Mouse (Mus musculus): ENCODE measurements around the gene Slc25a41.

Slc25a41 gene

DNA sequence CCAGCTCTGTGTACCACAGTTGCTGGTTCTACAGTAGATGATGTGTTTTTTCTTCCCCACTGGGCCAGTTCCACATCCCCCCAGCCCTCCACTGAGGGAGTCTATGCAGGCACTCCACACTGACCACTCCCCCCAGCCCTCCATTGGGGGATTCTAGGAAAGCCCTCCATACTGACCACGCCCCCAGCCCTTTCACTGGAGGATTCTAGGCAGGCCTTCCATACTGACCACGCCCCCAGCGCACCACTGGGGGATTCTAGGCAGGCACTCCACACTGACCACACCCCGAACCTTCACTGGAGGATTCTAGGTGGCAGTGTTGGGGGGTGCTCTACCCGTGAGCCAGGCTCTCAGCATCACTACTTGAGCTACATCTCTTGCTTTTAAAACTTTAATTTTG lies 6.0 kb upstream of the Slc25a41 start:
- no peak for DNase-seq (ENCODE audit: low spot score in 2 of 2)

DNA sequence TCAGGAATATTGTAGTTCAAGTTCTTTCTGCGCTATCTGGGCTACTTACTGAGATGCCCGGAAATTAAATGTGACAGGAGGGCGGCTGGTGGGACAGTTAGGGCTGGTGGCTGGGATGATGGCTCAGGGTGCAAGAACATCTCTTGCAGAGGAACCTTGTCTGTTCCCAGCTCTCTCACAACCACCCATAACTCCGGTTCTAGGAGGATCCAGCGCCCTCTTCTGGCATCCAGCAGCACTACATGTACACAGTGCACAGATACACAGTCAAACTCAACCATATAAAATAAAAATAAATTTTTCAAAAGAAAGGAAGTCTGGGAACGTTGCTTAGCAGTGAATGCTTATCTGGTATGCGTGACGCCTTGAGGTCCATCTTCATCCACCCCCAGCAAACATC lies 2.5 kb downstream of the Slc25a41 start:
- DNase-seq (ENCODE audit: low spot score in 2 of 2), result no peak

DNA sequence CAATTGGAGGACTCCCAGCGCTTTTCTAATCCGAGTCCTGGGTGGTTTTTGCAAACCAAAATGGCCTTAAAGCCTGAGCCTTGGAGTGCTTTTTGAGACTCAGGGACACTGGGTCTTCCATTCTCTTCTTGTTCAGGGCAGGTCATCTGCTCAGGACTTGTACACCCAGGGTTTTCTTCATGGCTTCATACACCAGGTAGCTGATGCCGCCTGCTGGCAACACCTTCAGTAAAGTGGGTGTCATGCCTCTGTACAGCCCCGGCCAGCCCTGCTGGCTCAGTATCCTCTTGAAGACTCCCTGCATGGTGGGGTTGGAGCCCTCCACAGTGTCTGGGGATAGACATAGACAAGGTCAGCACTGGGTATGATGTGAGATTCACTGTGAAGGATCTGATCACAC lies 8.6 kb downstream of the Slc25a41 start:
- DNase-seq (ENCODE audit: low spot score in 2 of 2), result no peak

DNA sequence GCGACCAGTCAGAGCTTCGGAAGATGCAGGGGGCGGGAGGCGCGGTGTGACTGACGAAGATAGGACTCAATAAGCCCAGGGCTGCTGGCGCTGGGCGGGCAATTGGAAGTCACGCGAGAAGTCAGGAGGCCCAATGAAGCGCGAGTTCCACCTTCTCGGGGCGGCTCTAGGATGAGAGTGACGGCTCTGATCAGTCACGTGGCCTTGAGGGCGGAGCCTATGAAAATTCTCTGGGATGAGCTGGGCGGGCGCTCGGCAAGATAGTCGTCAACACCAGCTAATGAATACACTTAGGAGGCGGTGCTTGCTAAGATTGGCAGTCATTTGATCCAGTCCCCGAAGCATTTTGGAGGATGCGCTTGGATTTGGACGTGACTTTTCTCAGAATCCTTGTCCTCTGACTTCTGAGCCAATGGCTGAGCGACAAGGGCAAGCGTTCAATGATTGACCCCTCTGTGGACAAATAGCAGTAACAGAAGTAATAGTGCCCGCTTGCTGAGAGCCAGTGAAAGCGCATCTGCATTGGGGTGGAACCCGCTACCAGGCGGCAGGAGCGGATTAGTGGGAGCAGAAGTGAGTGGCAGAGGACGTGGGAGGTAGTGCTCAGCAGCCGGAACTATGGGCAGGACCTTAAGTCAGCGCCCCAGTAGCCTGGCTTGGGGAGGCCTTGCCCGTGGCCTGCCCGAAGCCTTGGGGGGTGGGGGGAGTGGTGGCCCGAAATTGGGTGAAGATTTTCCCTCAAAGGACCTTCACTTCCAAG lies 9.6 kb downstream of the Slc25a41 start:
- peak; percentile 98 to 100 for DNase-seq (ENCODE audit: low spot score in 2 of 2)

DNA sequence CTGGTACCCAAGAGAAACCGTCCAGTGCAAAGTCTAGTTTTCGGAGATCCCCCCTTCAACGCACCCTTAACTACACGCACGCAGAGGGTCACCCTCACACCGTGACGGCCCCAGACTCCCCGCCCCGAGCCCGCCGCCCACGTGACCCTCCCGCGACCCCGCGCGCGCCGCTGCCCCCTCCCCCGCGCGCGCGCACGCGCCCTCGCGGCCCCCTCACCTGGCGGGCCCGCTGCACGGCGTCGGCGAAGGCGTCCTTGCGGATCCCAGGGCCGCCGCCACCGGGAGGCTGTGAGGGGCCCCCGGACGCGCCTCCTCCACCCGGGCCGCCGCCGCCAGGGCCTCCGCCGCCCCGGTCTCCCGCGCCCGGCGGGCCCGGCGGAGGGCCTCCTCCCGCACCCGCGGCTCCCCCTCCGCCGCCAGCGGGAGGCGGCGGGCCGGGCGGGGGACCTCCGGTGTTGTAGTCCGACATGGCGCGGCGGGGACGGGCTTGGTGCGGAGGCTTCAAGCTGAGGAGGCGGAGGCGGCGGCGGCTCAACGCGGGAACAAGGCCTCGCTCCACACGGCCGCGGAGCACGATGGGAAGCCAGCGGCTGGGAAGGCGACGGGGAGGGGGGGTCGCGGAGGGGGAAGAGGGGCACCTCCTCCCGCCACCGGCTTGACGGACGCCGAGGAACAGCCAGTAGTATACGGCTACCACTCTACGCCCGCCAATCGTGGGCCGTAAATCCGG lies 10.4 kb downstream of the Slc25a41 start, which contains the start of gene Khsrp:
Gene Khsrp (minus strand): TSS at position 592 of the 730 bp plus-strand sequence.
- peak in 1 of 2 experiments; percentile 63 for DNase-seq (ENCODE audit: low spot score in 2 of 2)

DNA sequence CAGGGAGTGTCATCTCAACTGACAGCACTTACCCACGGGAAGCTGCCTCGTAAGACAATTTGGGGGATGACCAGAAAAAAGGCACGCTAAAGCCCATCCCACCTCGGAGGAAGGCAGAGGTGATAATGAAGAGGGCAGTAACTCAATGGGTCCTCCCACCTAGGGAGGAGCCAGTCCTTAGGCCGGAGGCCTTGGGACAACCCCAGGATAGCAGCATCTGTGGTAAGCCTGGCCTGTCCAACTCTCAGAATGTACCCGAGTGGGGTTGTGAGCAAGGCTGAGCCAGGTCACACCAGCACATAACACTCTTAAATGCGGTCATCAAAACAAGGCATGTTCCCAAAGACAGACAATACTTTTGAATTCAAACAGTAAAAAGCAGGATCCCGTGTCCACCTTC lies 11.8 kb downstream of the Slc25a41 start:
- DNase-seq (ENCODE audit: low spot score in 2 of 2), result peak; percentile 34 to 47

DNA sequence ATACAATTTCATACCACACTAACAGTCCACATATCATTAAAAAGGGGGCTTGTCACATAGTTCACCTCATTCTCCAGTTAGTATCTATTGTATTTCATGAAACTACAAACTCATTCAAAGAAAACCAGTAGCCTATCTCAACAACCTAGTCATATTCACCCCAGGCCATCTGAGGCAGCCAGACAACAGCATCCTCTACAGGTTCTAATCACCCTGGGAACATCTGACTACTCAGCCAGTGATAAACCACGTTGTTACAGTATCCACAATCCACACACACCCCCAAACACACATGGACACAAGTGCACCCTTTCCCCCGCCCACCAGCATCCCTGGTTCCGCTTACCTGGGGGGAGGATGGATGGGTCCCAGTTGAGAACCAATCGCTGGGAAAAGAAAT lies 14.0 kb downstream of the Slc25a41 start:
- DNase-seq (ENCODE audit: low spot score in 2 of 2), result no peak

DNA sequence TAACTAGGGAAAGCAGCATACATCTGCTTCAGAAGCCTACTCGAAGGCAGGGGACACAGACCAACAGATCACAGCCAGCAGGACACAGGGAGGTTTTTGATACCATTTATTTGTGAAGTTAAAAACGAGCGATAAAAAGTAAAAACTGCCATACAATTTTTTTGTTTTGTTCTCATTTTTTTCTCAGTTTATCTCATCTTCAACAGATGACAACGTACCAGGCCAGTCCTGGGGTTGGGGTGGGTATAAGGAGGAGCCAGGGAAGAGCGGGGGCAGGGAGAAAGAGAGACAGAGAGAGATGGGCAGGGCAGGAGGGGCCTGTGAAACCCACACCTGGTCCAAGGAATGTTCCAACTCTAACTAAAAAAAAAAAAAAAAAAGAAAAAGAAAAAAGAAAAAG lies 20.5 kb downstream of the Slc25a41 start:
- DNase-seq (ENCODE audit: low spot score in 2 of 2), result no peak

DNA sequence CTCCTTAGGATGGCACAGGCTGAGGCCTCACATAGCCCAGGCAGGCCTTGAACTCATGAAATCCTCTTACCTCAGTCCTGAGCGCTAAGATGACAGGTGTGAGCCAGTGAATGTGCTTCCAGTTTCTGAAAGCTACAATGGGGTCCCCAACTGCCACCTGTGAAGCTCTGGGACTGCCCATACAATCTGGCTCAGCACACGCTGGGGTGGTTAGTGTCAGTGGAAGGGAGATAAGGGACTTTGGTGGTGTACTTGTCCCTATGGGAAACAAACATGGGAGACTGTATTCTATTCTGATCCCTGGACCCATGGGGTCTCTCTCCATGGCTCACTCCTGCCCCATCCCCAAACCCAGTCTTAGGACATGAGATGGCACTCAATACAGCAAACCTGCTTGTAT lies 21.8 kb downstream of the Slc25a41 start:
- DNase-seq (ENCODE audit: low spot score in 2 of 2), result peak in 1 of 2 experiments; percentile 47

DNA sequence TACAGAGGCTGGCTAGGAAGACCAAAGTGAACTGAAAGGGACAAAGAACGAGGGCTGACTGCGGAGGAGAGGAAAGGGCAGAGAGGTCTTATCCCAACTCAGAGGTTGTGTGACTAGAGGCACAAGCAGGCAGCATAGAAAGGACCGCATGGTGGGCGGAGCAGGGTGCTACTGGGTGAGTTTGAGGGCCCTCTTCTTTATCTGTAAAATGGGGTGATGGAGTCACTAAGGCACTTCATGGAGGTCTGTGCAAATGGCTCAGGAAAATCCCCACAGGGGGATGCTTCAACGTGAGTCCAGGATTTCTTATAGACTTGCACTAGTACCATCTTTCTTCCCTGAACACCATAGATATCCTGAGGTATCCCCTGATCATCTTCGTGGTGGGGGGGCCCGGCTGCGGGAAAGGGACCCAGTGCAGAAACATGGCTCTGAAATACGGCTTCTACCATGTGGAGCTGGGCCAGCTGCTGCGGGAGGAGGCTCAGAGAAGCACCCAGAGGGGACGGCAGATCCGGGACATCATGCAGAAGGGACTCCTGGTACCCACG lies 29.1 kb downstream of the Slc25a41 start:
- DNase-seq (ENCODE audit: low spot score in 2 of 2), result no peak

DNA sequence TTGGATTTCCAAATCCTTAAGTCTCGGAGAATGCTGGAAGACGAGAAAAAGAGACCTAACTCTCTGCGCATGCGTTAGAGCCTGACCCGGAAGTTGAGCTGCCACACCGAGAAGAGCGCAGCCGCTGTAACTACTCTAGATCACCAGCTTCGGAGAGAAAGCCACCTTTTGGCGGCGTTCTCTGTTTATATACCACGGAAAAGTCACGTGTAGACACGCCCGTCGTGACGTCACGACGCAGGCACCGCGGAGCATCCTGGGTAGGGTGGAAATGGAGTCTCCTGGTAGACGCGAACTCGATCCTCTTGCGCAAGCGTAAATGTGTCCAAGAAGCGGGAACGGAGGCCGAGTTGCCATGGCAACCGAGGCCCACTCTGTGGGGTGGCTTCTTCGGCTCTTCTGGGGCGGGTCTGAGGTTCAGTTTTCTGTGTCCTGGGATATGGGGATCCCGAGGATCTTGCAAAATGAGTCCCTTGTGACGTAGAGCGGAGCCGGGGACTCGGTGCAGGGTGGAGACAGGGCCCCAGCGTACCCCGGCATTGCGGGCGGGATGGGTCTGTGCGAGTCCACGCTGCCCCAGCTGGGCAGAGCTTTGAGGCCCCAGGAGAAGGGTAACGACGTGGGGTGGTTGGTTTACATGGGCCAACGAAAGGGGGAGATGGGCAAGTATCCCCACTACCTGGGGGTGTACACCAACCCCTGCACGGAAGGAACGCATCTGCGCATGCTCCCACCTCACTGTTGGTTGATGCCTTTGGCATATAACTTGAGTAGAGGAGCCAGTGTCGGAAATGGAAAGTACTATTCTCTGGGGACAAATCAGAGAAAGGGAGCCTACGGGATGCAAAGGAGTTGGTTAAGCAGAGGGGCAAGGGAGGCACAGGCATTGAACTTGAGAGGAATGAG lies 30.0 kb downstream of the Slc25a41 start, which contains the start of the genes Gtf2f1 and Gm17949:
Gene Gtf2f1 (minus strand): TSS at position 53 of the 906 bp plus-strand sequence.
Gene Gm17949 (plus strand): TSS at position 234 of the 906 bp plus-strand sequence.
- DNase-seq (ENCODE audit: low spot score in 2 of 2), result peak; percentile 89 to 95

DNA sequence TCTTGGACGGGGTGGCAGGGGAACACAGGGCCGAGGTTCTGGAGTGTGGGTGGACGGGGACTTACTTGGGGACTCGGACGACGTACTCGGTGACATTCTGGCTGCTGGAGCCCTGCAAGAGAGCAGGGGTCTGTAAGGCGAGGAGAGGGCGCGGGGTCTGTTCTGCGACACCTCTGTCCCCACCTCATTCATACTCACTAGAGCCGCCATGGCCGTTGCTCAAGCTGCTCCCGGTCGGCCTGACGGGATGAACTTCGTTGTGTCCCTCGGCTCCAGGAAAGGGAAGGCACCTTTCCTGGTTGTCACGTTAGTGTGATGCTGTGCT lies 30.6 kb downstream of the Slc25a41 start:
- DNase-seq (ENCODE audit: low spot score in 2 of 2), result no peak

DNA sequence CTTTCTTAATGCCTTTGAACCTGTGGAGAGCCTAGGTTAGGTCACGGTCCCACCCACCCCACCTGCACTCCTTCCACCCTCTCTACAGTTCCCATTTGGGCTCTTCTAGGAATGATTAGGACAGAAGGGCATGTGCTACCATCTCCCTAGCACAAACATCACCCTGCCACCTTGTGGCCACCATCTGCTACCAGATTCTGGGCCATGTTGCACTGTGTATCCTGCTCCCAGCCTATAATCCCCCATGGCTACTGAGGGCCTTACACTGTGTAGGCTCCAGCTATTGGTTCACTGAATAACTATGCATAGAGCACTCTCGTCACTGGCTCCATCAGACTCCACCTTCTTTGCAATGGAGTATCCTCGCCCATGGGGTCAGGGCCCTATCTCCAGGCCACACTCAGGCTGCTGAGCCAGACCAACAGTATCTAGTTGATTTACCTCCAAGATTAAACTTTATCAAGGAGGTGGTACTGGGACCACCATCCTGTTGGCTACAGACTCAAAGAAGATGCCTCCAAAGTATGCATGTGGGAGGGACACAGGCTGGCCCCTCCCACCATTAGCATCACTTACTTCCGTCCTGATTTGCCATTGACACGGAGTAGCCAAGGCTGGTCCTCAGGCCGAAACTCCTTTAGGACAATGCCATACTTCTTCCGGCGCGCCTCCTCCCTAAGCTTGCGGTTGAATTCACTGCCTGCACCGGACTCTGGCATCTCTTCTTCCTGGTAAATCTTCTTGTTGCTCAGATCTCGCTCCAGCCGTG lies 34.1 kb downstream of the Slc25a41 start:
- no peak for DNase-seq (ENCODE audit: low spot score in 2 of 2)

DNA sequence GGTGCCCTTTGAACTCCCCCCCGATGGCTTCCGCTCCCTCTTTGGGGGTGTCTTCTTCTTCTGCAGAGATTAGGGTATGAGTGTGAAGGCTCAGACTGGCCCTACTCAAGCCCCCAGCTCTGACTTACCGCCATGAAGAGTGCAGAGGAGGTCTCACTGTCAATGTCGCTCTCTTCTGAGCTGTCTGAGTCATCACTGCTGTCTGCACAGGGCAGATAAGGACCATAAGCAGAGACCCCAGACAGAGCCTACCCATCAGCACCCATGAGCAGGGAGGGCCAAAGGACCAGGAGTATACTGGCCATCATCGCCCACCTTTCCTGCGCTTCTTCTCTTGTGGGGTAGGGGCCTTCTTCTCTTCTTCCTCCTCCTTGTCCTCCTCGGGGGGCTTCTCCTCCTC lies 37.5 kb downstream of the Slc25a41 start:
- no peak for DNase-seq (ENCODE audit: low spot score in 2 of 2)

DNA sequence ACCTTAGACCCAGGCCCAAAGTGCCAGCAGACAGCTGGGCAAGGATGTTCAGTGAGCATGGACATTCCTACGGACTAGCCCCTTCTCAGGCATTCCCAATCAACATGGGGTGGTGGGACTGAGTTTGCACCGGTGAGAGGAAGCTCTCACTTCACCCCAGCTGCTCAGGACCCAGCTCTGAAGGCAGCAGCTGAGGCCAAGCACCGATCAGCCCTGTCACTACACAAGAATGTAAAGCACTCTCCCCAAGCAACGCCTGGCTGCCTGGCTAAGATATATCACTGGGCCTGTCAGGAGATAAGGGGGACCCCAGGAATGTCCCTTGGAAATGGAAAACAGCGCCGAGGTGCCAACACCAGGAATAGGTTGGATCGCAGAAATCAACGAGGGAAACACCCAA lies 40.2 kb downstream of the Slc25a41 start:
- DNase-seq (ENCODE audit: low spot score in 2 of 2), result no peak

DNA sequence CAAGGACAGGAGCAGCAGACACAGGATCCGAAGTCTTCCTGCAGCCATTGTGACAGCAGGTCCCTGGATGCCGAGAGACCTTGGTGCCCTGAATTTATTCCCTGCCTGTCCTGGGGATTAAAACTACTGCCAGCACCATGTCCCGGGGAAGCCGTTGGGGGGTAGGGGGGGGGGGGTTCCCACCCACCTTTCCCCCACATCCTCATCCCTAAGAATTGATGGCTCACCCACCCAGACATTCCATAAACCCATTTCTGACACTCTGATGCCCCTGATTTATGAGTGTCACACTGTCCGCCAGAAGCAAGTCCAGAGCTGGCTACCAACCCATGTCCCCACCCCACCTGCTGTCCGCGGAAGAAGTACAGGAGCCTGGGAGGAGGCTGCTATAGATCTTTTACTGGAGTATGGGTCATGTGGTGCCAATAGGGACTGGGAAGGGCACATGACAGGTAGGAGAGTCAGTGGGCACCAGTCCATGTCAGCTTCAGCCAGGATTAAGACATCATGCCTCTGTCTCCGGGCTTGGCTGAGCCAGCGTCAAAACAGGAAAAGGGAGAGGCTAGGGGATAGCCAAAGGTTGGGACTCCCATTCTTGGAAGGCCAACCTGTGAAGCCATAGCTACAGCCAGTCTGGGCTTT lies 41.4 kb downstream of the Slc25a41 start, which contains the start of gene Pspn:
Gene Pspn (minus strand): TSS at position 51 of the 642 bp plus-strand sequence.
- DNase-seq (ENCODE audit: low spot score in 2 of 2), result no peak

DNA sequence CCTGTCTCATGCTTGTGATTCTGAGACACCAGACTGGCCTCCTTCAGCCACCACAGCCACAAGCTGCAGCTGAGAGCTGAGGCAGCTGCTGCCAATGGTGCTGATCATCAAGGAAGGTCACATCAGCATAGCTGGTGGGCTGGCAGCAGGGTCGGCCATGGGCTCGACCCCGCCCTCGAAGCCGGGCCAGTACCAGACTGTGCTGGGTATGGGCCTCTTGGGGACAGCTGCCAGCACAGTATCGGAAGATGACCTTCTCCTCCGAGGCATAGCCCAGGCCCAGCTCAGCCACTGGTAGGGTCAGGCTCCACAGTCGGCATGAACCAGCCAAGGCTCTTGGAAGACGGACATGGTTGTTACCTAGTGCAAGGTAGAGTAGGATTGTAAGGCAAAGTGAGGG lies 42.0 kb downstream of the Slc25a41 start:
- DNase-seq (ENCODE audit: low spot score in 2 of 2), result no peak

DNA sequence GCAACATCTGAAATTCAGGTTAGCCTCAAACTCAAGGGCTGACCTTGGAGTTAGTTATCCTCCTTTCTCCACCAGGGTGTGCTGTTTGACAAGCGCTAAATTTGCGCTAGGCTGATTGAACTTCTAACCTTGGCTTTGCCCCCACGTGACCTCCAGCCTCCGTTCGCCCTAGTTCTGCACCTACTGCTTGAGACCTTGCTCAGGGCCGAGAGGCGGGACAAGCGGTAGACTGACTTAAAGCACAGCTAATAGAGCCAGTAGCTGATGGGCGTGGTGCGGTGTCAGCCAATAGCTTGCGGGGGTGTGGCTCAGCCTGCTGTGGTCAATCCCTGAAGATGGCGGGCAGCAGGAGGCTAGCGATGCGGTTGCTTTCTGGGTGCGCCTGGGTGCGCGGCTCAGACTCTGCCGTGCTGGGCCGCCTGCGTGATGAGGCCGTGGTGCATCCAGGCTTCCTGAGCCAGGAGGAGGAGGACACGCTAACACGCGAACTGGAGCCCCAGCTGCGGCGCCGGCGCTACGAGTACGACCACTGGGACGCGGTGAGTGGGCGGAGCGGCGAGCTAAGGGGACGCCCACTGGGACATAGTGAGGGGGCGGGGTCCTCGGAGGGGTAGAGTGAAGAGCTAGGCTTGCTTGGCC lies 44.3 kb downstream of the Slc25a41 start, which contains the start of gene Alkbh7:
Gene Alkbh7 (plus strand): TSS at position 311 of the 639 bp plus-strand sequence.
- DNase-seq (ENCODE audit: low spot score in 2 of 2), result peak; percentile 90 to 97

DNA sequence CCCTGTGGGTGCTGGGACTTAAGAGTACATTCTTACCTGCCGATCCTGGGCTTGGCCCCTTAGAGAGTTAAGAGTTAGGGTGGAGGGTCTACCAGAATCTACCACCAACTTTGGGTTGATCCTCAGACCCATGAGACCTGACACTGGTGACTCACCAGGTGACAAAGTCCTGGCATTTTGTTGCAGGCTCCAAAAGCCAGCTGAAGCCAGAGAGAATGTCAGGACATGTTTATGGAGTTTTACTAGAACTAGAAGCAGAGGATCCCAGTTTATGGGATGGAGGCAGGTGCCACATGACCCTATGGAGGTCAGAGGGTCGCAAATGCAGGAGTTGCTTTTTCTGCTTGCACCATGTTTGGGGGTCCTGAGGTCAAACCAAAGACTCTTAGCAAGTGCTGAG lies 44.9 kb downstream of the Slc25a41 start:
- no peak for DNase-seq (ENCODE audit: low spot score in 2 of 2)

DNA sequence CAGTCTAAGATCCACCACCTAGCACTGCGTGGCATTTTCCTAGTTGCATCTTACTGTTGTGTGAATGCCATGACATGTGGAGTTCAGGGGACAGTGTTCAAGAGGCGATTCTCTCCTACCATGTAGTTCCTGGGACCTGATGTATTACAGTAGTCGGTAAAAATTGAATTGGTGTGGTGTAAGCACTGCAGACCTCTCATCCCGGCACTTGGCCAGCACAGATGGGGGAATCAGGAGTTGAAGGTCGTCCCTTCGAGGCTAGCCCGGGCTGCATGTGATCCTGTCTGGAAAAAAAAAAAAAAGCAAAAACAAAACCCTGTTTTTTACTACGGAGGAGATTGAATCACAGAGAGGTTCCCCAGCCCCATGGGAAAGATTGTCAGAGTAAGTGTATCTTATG lies 46.4 kb downstream of the Slc25a41 start:
- DNase-seq (ENCODE audit: low spot score in 2 of 2), result no peak
